Mouse (Mus musculus) olfactory bulb, adult 2 months (tissue): ENCODE results near the gene Camsap3.

Experiments used
- CTCF ChIP-seq: fragments of 200-500 bp; IDR thresholded peaks from 2 replicates; pipeline ENCODE4 v1.5.1; 2012; ENCODE audit warnings: low read depth, mild to moderate bottlenecking, low read length, moderate library complexity; ENCODE audit not compliant: insufficient read depth
- POLR2A ChIP-seq: fragments of 200-500 bp; IDR thresholded peaks from 2 replicates; pipeline ENCODE4 v1.6.1; 2012; ENCODE audit warnings: mild to moderate bottlenecking, low read depth, low read length, moderate library complexity; ENCODE audit not compliant: insufficient read depth

DNA sequence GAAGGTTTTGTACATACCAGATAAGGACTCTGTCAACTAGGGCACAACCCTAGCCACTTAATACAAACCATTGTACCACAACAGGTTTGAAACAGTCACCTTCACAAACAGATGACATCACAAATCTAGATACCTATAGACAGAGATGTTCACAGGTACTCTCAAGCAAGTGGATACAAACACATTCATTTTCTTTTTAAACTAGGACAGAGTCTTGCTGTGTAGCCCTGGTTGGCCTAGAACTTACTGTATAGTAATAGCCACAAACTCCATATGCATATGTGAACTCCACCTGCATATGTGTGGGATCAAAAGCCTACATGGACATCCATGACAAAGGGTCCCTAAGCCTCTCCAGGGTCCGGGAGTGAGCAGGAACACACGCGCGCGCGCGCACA lies at the start of gene Camsap3:
- no peak for TF ChIP-seq POLR2A
- no peak for TF ChIP-seq CTCF
